Comparison of ENCODE assay signal across 8 mouse cellular contexts in the genomic region with DNA sequence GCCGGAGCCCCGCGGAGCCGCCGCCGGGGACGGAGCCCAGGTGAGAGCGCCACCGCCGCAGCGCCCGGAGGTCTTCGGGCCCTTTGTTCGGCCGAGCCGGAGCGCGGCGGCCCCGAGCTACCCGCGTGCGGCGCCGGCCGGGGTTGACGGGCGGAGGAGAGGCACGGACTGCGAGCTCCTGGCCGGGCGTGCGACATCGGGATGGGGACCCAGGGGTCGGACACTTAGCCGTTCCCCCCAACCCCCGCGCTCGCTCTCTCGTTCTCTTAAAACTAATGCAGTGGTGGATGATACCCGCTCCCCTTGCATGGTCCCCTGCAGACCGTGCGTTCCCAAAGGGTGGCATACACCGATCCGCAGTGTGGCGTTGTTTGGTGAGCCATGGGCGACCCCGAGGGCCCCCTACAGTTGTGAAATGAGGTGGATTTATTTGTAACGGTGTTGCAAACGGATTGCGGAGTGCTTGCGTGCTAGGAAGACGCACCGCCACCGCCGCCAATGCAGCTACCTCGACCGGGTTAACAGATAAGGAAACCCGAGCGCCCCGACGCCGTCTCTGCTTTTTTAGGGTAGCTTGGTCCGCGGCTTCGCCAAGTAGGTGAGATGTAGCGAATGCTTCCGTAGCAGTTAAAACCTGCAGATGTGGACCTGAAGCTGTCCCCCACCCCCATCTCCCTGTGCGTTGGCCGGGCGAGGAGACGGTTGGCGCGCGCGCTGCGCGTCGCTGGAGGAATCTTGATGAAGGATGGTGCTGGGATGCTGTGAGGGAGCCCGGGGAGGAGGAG. TPM values are rescaled to one million over a fixed set of nuclear protein-coding genes. Genes with fewer than 3 reads are reported as not detected.
DNase-seq lines count a peak whose midpoint lies in the region; ATAC-seq and TF ChIP-seq lines count a peak whose summit lies in the region.

No protein-coding gene starts in this region.

- H3K36me3 ChIP-seq in heart, embryonic 10.5 days, result no peaks in the 10 kb centered on the region
- no peaks in the 10 kb centered on the region for H3K36me3 ChIP-seq in kidney, embryonic 16.5 days (ENCODE audit: insufficient read depth, low read length)
- H3K36me3 ChIP-seq in liver, embryonic 11.5 days (ENCODE audit: control insufficient read depth, insufficient read depth, low read length), result no peaks in the 10 kb centered on the region

- H3K4me2 ChIP-seq in kidney, embryonic 16.5 days (replicated peaks; ENCODE audit: low read depth, low read length), result peak overlapping the region; percentile 96
- H3K4me2 ChIP-seq in liver, embryonic 11.5 days, result peak overlapping the region; percentile 95

- H3K4me3 ChIP-seq in bone marrow macrophage, adult 2 months (ENCODE audit: insufficient read depth, low read length), result peak overlapping the region; percentile 94
- H3K4me3 ChIP-seq in embryonic fibroblast, embryonic 13.5 days (ENCODE audit: insufficient read depth, low read length), result peak overlapping the region; percentile 91
- H3K4me3 ChIP-seq in heart, embryonic 10.5 days, result peak overlapping the region; percentile 96
- H3K4me3 ChIP-seq in kidney, embryonic 16.5 days (ENCODE audit: low read length), result peak overlapping the region; percentile 85
- peak overlapping the region; percentile 83 for H3K4me3 ChIP-seq in liver, embryonic 11.5 days (ENCODE audit: low read depth, low read length)

- H3K4me1 ChIP-seq in bone marrow macrophage, adult 2 months (ENCODE audit: control insufficient read depth, insufficient read depth, low read length), result peaks cover 23% of the 10 kb centered on the region
- H3K4me1 ChIP-seq in embryonic fibroblast, embryonic 13.5 days (ENCODE audit: control insufficient read depth, insufficient read depth, low read length), result peaks cover 6% of the 10 kb centered on the region
- H3K4me1 ChIP-seq in heart, embryonic 10.5 days, result peaks cover 30% of the 10 kb centered on the region
- peaks cover 21% of the 10 kb centered on the region for H3K4me1 ChIP-seq in kidney, embryonic 16.5 days (ENCODE audit: insufficient read depth, low read length)
- peaks cover 21% of the 10 kb centered on the region for H3K4me1 ChIP-seq in liver, embryonic 11.5 days (replicated peaks; ENCODE audit: control insufficient read depth, insufficient read depth, low read length)

- no peaks in the 10 kb centered on the region for H3K9me3 ChIP-seq in heart, embryonic 10.5 days
- no peaks in the 10 kb centered on the region for H3K9me3 ChIP-seq in kidney, embryonic 16.5 days (ENCODE audit: low read length)
- no peaks in the 10 kb centered on the region for H3K9me3 ChIP-seq in liver, embryonic 11.5 days (ENCODE audit: control insufficient read depth, low read length)

- no peak for TF ChIP-seq POLR2A in bone marrow macrophage, adult 2 months (IDR thresholded peaks at IDR 0.05; ENCODE audit: borderline replicate concordance, low read depth, low read length)
- TF ChIP-seq POLR2A in embryonic fibroblast, embryonic 13.5 days (IDR thresholded peaks at IDR 0.05; ENCODE audit: low read depth, low read length), result no peak; the same call in 1 of the 2 replicates

- TF ChIP-seq CTCF in bone marrow macrophage, adult 2 months (IDR thresholded peaks at IDR 0.05; ENCODE audit: low read depth, low read length), result no peak
- no peak for TF ChIP-seq CTCF in embryonic fibroblast, embryonic 13.5 days (IDR thresholded peaks at IDR 0.05; ENCODE audit: borderline replicate concordance, insufficient read depth, low read length)

- ATAC-seq in kidney, embryonic 16.5 days (ENCODE audit: low FRiP score, low TSS enrichment), result no peak; the same call in 1 of the 2 replicates
- no peak; the same call in 1 of the 2 replicates for ATAC-seq in liver, embryonic 11.5 days (replicated peaks; ENCODE audit: low FRiP score)

- peak overlapping the region; percentile 97 for H3K9ac ChIP-seq in kidney, embryonic 16.5 days (replicated peaks; ENCODE audit: low read length)
- peak overlapping the region; percentile 91 for H3K9ac ChIP-seq in liver, embryonic 11.5 days (ENCODE audit: low read depth, low read length)

- peaks cover 25% of the 10 kb centered on the region for H3K27me3 ChIP-seq in heart, embryonic 10.5 days (ENCODE audit: insufficient read depth, poor library complexity, severe bottlenecking)
- H3K27me3 ChIP-seq in kidney, embryonic 16.5 days (ENCODE audit: insufficient read depth, low read length), result peaks cover 18% of the 10 kb centered on the region
- H3K27me3 ChIP-seq in liver, embryonic 11.5 days (replicated peaks; ENCODE audit: control insufficient read depth, insufficient read depth, low read length), result peaks cover 19% of the 10 kb centered on the region

- no peak overlapping the region for H3K27ac ChIP-seq in bone marrow macrophage, adult 2 months (ENCODE audit: insufficient read depth, low read depth, low read length)
- peak overlapping the region; percentile 28; the same call in 1 of the 2 replicates for H3K27ac ChIP-seq in embryonic fibroblast, embryonic 13.5 days (ENCODE audit: insufficient read depth, low read length)
- peak overlapping the region; percentile 98 for H3K27ac ChIP-seq in heart, embryonic 10.5 days
- H3K27ac ChIP-seq in kidney, embryonic 16.5 days (ENCODE audit: low read length), result peak overlapping the region; percentile 91
- peak overlapping the region; percentile 77 for H3K27ac ChIP-seq in liver, embryonic 11.5 days (ENCODE audit: low read depth, low read length)

- DNase-seq in B cell, adult 2 months, result peak; percentile 61
- DNase-seq in heart, embryonic 10.5 days (ENCODE audit: low spot score), result peak; percentile 81
- peak; percentile 77 for DNase-seq in liver, embryonic 11.5 days (ENCODE audit: low spot score)
- DNase-seq in neural tube, embryonic 10.5 days (ENCODE audit: extremely low spot score, low spot score), result peak; percentile 74
- peak; percentile 55 for DNase-seq in telencephalon, adult 2 months (ENCODE audit: low read depth, low spot score)

- WGBS in heart, embryonic 10.5 days, result under 1% methylated on average over 74 of the region's 80 CpGs
- WGBS in kidney, embryonic 16.5 days, result under 1% methylated on average over 79 of the region's 80 CpGs
- WGBS in liver, embryonic 11.5 days, result under 1% methylated on average over 60 of the region's 80 CpGs

RNA-seq across cellular contexts. Expression of gene Tnrc6c, which starts 1.4 kb away (rescaled TPM):
- polyA plus RNA-seq in bone marrow macrophage, adult 2 months (2012; ENCODE audit: insufficient read depth, insufficient read length, missing spikeins), result 16.4 and 16.9 TPM in 2 replicates
- polyA plus RNA-seq in embryonic fibroblast, embryonic 13.5 days (2011; ENCODE audit: insufficient read length, low read depth, missing spikeins), result 17.9 and 24.8 TPM in 2 replicates
- polyA plus RNA-seq in heart, embryonic 10.5 days (2016; fragmentation: Nextera tagmentation; extraction: Ambion mirVana), result 6.1 and 7.4 TPM in 2 replicates
- 9.1 and 10.7 TPM in 2 replicates for polyA plus RNA-seq in kidney, embryonic 16.5 days (2015; fragmentation: Nextera tagmentation; extraction: Ambion mirVana)
- 8.0 TPM in 2 replicates for polyA plus RNA-seq in liver, embryonic 11.5 days (2014; fragmentation: Nextera tagmentation; extraction: Ambion mirVana)
